Mouse (Mus musculus) thymus, postnatal 10 days (tissue): ENCODE results near the gene Slc22a14.

Source experiments
- DNase-seq, 2 experiments: peaks; one replicate each; pipeline ENCODE4 v3.0.0; 2021; ENCODE audit warnings: low spot score in 2 of 2

The Slc22a14 gene

DNA sequence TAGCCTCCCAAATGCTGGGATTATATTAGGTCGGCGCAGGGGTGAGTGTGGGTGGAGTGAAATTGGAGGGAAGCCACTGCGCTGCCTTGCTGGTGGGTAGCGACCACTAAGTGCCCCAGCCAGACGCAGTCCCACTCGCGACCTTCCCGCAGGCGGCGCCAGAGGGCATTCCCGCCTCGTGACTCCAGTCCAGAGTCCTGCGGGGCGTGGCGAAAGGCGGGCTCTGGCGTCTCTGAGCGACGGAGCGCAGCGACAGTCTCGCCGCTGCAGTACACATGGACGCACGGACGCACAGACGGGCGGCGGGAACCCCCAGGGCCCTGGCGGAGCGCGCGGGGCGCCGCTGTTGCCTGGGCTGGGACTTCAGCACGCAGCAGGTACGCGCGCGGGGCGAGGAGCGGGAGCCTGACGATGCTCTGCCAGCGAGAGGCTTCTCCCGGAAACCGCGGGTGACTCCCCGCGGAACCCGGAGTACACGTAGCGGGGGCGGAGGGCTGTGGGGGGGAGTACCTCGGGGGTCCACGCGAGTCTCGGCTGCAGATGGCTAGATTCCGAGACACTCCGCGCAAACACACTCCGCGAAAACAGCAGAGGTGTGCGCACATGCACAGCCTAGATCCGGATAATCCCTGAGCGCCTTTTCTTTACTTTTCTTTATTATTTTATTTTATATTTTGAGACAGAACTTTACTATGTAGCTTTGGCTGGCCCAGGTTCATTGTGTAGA, 7.9 kb downstream of the Slc22a14 start, which contains the start of gene Xylb:
Gene Xylb, plus strand, starts transcription at position 51 of the 727 bp plus-strand sequence.
- peak; percentile 78 to 87 for DNase-seq

DNA sequence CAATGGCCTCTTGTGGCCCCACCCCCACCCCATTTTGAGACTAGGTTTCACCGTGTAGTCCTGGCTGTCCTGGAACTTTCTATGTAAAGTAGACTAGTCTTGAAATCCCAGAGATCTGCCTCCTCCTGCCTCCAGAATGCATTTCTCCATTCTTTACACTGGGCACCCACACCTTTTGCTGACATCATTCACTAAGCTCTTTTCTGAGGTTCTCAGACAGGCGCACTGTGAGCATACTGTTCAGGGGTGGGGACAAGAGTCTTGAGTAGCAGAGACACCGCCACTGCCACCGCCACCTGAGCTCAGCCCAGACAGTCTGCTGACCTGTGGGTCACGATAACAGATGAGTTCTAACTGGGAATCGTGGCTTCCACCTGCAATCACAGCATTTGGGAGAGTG, 9.4 kb downstream of the Slc22a14 start:
- DNase-seq, result no peak

DNA sequence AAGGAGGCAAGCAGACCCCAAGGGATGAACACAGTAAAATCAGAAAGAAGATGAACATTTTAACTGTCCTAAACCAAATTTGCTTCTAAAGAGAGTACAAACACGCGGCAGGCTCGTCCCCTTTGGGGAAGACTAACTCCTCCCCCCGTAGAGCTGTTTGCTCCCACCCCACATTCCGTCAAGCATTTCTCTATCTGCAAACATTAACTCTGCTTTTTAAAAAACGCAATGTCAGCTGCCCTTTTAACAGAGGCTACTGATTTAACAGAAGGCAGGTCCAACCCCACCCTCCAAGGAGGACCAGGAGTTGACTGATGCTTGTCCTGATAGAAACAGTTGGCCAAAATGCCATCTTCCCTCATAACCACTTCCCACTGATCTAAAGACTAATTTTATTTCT, 11.4 kb downstream of the Slc22a14 start:
- DNase-seq, result no peak

DNA sequence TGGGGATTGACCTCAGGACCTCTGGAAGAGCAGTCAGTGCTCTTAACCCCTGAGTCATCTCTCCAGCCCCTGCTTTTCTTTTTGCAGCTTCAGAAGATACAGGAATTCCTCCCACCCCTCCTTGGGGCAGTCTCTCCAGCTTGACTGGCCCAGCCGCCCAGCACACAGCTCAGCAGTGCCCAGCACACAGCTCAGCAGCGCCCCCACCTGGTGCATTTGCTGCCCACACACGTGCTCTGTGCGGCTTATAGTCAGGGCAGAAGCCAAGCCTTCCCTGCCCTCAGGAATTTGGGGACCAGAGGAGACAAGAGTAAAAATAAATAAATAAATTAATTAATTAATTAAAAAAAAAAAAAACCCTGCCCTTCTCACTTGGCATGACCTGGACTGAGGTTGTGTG, 13.3 kb downstream of the Slc22a14 start:
- peak; percentile 32 to 78 for DNase-seq

DNA sequence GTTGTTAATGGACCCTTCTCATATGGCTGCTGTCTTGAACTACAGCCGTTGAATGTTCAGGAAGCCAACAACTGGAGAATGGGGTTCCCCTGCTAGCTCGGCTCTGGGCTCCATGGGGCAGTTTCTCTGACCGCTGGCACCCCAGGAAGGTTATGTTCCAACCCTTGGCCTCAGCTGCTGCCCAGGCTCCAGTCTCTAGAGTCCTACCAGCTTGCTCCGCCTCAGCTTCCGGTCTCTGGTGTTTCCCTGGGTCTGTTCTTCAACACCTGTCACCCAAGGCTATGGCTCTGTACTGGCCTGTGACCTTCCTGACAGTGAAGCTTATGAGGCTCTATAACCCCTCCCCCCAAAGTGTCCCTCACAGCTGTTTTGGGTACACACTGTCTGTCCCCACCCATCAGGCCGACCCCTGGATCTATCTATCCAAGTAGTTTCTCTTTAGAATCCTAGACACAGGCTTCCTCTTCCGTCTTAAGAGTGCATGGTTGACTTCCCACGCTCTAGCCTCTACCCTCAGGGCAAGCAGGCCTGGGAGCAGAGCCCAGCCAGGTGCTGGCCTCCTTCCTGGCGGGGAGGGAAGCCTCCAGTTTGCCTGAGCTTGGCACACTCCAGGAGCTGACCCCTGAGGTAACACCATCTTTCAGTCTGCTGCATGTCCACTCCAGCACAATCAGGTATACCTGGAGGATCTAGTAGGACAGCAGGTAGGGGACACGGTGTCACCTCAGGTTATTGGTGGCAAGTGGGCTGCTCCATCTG, 14.2 kb downstream of the Slc22a14 start:
- DNase-seq, result no peak

DNA sequence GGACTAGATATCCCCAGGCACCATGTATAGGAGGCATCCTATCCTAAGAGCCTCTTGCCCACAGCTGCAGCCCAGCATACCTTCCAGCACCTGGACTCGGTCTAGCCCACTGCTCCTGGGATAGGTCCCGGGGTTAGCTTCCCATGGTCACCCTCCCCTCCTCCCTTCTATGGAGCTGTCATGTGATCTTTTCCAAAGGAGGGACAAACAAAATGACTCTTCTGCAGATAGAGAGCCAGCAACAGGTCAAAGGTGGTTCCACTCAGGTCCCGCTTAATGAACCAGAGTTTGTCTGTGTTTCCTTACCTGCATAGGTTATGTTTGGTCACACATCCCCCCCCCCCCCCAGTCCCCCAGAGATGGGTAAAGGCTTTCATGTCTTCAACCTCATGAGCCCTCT, 14.8 kb downstream of the Slc22a14 start:
- no peak for DNase-seq

DNA sequence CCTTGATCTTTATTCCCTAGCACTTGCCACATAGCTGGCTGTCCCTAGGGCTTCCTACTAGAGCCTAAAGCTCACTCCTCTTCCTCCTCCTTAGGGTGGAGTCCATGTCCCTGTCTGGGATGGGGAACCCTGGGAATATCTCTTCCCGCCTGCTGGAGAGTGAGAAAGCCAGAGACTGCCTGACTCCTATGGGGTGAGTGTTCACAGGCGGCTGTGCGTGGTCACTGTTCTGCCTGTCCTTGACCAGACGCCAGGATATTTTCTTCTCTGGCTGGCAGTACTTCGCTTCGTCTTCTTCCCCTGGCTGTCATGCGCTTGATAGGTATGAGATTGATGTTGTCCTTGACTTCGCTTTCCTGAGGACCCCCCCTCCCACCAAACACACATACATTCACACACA, 19.0 kb downstream of the Slc22a14 start:
- DNase-seq, result no peak

DNA sequence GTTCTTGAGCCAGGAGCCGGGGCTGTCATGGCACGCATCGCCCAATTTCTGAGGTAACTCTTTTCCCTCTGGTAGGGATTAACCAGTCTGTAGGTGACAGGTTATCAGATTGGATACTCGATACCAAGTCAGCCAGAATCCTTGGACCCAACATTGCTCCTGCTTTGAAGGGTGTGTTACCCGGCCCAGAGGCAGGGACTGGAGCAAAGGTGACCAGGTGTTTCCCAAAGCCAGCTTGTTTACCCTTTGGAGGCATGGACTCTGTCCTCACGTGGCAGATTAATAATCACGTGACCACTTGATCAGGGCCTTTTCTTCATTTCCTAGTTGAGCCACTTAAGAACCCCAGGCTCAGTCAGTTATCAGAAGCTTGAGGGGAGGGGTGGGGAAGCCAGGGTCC, 22.6 kb downstream of the Slc22a14 start:
- no peak for DNase-seq

DNA sequence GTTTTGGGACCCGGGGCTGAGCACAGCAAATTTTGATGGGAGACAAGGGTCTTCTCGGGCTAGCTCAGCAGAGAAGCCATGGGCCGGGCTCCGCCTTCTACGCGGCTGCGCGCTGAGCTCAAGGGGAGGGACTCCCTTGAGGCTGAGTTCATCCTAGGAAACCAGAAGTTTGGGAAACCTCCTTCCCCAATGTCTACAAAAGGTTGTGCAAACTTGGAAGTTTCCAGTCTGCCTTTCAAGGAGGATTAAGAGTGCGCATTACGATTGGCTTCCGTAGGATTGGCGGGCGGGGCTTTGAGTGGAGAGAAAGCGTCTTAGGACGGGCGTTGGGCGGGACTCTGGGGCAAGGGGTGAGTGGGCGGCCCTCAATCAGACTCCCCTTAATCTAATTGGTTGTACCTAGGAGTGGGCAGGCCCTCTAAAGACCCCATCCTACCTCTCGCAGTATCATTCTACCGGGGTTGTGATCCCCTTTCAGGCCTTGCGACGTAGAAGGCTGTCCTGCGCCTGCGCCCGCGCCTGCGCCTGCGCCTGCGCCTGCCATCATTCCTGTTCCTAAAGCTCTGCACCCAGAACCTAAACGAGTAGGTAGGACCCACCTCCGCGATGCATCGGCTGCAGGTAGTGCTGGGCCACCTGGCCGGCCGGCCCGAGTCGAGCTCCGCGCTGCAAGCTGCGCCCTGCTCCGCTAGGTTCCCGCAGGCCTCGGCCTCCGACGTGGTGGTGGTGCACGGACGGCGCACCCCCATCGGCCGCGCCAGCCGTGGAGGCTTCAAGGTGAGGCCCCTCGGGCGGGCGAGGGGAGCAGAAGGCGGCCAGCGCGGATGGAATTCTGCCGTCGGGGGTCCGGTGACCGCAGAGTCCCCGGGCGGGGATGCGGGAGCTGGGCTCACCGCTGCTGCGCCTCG, 24.2 kb downstream of the Slc22a14 start, which contains the start of gene Myd88:
Gene Myd88, minus strand, starts transcription at position 503 of the 908 bp plus-strand sequence.
- peak; percentile 87 to 92 for DNase-seq

DNA sequence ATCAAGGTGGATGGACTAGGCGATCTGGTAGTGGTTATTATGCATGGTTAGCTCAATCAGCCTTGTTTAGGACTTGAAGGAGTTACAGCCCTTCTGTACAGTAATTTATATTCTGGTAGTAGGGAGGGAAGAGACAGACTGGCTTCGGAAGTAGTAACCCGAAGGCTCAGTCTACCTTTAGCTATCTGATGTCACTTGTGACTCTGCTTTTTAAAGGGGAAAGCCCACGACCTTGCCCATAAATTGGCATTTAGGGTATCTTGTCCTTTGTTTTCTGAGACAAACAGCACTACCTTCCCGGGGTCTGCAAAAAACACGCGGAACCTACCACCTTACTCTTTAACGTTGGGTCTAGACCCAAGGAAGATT, 25.2 kb downstream of the Slc22a14 start:
- DNase-seq, result no peak

DNA sequence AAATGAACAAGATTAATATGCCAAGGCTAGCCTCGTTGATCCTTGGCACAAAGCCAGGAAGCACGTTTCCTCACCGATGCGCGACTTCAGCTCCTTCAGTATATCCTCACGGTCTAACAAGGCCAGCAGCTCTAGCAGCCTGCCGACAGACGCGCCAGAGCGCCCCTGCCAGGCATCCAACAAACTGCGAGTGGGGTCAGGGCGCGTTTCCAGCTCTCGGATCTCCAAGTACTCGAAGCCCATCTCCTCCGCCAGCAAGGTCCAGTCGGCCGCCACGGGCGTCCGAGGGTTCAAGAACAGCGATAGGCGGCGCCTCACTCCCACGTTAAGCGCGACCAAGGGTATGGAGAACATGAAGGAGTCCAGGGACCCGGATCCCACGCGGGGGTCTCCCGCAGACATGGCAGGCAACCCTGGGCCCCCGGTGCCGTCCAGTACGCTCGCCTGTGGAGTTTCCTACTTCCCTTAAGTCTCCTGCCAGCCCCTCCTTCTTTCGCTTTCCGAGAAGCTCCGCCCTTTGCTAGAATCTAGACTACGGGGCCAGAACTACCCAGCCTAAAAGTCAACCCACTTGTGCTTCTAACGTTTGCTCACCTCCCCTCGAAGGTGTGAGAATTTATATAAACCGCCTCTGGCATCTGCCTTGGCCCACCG, 25.7 kb downstream of the Slc22a14 start, which contains the start of gene Acaa1a:
Gene Acaa1a, plus strand, starts transcription at position 119 of the 654 bp plus-strand sequence.
- peak; percentile 52 to 54 for DNase-seq

DNA sequence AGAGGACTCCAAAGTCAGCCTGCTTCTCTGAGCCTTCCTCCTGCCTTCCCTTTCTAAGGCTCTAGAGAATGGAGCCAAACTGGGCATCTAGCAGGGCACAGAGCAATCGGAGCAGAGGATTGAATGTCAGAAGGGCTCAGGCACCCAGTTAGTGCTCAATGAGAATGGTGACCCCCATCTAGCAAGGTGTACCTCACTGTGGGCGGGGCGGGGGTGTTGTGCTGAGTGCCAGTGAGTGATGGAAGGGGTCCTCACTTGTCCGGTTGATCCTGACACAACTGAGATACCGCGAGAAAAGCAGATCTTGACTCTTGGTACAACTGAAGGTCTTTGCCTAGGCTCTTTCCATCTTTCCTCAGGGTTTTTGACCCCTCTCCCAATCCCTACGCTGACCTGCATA, 26.2 kb downstream of the Slc22a14 start:
- DNase-seq, result no peak

DNA sequence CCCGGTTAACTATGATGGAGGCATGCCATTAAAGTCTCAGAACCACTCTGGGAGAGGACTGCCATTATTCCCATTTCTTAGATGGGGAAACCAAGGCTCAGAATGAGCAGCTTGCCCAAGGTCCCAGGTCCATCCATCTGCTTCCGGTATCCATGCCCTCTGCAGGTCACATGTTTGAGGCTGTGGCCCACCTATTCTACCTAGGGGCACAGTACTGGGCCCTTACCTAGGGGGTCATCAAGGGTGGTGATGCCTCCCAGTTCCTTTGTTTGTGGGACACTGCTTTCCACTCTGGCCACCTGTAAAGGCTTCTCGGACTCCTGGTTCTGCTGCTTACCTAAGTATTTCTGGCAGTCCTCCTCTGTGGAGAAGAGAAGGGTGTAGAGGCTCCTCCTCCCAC, 27.0 kb downstream of the Slc22a14 start:
- DNase-seq, result no peak

DNA sequence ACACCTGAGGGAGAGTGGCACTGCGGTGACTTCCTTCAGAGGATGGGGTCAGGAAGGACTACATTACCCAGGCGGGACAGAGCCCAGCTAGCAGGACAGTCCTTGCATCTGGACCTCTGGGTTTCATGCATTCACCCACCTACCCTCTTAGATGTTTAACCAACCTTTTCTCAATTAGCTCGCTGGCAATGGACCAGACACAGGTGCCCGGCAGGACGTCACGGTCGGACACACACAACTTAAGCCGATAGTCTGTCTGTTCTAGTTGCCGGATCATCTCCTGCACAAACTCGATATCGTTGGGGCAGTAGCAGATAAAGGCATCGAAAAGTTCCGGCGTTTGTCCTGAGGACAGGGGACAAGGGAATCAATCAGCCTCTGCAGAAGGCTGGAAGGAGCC, 27.5 kb downstream of the Slc22a14 start:
- no peak for DNase-seq

DNA sequence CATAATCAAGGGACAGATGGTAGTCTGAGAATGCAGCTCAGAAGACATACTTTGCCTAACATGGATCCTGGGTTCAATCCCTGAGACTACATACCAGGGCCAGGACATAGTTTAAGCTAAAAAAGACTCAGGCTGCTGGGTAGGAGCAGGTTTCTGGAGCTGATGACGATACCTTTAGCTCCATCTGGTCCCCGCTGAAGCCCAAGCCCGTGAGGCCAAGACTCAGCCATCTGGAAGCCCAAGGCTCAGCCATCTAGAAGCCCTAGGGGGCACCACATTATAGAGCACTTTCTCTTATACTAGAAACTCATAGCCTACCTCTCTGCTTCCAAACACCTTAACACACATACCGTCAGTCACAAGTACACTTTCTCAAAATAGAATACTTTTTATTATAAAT, 29.8 kb downstream of the Slc22a14 start:
- no peak for DNase-seq

DNA sequence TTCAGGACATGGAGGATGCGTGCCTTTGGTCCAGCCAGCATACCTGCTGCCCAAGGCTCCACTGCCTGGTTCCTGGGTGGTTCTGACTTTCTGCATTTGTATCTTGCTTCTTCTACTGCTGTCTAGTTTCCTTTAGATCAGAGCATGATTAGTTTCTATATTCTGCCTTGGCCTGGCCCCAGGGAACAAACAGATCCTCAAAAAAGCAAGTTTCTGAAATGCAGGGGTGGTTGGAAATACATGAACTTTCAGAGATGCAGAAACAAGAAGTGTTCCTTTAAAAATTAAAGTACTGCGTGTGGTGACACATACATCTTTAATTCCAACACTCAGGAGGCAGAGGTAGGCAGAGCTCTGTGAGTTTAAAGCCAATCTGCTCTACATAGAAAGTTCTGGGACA, 30.5 kb downstream of the Slc22a14 start:
- no peak for DNase-seq

DNA sequence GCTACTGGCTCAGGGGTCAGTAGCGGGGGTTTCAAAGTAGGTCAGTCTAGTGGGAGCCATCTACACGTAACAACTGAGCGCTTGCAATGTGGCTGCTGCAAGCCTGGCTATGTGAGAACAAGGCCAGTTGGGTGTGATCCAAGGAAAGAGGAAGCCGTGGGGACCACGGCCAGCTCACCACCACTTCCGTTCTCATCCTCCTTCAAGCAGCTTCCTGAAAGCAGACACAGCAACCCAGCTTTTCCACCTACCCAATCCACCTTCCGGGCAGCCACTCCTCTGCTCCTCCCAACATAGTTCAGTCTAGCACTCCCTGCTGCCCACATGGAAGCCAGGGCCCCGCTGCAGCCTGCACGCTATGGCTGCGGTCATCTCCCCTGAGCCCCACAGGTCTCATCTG, 31.0 kb downstream of the Slc22a14 start:
- peak in 1 of 2 experiments; percentile 24 for DNase-seq

DNA sequence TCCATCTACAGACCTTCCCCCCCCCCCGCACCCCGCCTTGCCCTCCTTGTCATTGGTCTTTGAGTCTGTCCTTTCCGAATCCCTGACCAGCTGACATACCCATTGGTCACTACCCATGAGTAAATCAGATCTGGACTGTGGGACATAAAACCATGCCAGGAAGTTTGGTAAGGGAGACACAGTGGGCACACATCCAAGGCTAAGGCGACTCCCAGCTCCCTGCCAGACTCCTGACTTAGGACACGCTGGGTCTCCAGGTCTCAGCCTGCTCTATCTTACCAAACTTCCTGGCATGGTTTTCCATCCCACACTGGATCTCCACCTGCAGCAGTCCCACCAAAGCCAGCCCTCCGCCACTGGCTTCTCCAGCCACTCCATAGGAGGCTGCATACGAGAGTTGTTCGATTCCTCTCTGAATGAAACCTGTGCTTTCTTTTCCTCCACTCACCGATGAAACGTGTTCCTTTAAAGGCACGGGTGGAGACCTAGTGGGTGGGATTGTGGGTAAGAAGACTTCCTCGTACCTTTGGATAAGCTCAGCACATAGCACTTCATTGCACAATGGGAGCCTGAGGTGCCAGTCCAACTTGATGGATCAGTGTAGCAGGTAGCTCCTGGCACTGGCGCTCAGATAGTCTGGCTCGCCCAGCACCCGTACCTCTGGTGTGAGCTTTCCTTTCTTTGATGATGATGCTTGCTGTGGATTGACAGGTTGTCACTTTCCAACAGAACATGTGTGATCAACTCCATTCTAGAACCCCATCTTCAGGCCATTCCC, 35.0 kb downstream of the Slc22a14 start:
- no peak for DNase-seq

DNA sequence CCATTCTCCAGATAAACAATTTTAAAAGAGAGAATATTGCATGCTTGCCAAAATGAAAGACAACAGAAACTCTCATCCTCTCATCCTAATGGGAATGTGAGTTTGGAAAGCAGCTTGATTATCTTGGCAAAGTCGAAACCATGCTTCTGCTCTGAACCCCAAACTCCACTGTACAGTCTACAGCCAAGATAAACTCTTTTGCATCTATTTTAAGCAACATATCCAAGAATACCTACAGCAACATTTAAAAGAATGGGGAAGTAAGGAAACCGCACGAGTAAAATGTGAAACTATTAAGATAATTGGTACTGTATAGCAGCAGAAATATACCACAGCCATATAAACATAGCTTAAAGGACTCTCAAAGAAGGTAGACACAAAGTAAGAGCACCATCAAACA, 36.9 kb downstream of the Slc22a14 start:
- no peak for DNase-seq

DNA sequence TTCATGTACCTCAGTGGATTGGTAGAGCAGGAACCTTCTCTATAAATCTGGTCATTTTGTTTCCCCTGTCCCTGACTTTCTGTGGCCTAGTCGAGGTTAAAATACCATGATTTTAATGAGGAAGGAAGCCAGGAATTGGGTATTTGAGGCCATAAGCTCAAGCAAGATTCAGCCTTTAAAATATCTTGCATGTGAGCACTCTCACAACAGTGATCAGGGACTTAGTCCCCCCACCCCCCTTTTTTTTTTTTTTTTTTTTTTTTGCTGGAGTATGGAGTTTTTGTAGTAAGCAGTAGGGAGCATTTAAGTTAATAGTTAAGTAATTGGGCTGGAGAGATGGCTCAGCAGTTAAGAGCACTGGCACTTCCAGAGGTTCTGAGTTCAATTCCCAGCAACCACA, 41.2 kb downstream of the Slc22a14 start:
- DNase-seq, result no peak

DNA sequence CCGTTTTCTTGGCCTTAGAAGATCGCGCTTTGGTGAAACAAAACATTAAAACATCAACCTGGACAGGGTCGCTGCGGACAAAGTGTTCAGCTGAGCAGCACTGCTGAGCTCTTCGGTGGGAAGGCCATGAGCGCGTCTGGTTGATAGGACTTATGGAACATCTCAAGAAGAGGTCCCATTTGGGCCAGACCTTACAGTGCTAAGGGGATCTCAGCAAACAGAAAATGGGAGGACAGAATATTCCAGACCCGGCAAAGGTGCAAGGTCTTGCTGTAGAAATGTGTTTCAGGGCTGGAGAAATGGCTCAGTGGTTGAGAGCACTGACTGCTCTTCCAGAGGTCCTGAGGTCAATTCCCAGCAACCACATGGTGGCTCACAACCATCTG, 42.1 kb downstream of the Slc22a14 start:
- no peak for DNase-seq
